Mouse (Mus musculus) urinary bladder, postnatal 10 days (tissue): ENCODE measurements around the gene Tigd4.
"Not testable (repeated sequence)": the region's sequence is repeated elsewhere in the genome, so short reads cannot be mapped to it uniquely, and the experiment has no call there.

ENCODE experiments used
- DNase-seq: peaks from one replicate; pipeline ENCODE4 v3.0.0; 2022; ENCODE audit warnings: low spot score

Tigd4 gene

DNA sequence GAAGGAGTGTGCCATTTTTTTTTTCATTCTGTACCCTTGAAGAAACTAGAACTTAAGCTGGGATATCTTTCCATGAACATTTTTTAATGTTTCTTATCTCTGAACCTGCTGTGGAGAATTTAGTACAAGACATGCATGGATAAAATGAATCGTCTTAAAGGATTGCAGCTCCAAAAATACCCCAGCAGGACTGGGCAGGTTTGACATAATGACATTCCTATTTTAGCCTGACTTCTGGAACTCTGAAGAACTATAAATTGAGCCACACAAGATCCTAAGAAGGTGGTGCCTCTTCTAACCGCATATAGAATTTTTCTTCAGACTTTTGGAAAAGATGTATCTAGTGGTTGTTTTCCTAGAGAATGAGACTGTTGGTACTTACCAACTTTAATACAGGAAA, at the start of gene Tigd4:
Gene Tigd4 (plus strand): TSS at position 301 of the 400 bp plus-strand sequence.
- no peak for DNase-seq

DNA sequence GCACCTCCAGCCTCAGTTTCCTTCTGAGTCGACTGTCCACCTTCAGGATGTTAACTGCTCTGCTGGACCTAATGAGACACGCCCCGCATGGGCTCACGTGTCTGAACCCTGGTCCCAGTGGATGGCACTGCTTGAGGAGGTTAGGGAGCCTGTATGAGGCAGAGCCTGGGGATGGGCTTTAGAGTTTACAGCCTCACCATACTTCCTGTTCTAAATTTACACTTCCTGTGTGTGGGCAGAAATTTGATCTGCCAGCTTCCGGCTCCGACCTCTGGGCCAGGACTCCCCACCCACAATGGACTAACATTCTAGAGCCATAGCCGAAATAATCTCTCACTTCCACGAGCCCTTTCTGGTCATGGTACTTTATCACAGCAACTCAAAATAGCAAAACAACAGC, 46.2 kb upstream of the Tigd4 start:
- DNase-seq: no peak

DNA sequence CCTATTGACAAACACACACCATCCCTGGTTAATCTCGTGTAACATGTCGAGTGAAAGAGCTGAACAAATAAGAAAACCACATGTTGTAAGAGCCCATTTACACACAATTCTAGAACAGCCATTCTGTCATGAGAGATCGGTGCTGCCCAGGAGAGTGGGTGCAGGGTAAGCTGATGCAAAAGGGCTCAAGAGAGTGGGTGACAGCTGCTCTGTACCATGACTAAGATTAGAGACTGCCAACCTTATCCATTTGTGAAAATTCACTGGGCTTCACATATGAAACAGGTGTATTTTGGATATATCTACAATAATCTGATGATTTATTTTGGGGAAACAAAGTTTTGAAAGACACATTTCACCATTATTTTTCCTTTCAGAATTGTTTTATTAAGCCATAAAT, 37.6 kb upstream of the Tigd4 start:
- no peak for DNase-seq

DNA sequence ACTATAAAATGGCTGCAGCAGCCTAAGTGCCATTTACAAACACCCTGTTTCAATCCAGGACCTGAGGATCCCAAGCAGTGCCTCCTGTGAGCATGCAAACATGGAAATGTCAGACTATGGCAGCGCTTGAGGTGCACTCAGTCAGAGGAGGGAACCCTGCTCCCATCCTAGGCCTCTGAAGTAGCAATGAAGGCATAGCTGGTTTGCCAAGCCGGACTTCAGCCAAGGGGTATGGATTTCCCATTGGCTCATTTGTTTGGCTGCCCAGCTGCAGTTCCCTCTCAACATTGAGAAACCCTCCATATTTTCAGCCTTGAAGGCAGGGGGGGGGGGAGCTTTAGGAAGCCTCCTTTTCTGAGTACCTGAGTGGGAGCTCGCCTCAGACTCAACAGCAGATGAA, 35.1 kb upstream of the Tigd4 start:
- no peak for DNase-seq

DNA sequence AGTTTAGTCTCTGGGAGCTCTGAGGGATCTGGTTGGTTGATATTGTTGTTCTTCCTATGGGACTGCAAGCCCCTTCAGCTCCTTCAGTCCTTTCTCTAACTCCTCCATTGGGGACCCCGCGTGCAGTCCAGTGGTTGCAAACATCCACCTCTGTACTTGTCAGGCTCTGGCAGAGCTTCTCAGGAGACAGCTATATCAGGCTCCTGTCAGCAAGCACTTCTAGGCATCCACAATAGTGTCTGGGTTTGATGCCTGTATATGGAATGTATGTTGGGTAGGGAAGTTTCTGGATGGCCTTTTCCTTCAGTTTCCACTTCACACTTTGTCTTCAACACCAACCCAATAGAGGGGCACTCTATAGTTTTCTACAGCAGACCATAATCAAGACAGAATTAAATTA, 30.5 kb upstream of the Tigd4 start:
- DNase-seq: not testable (repeated sequence)

DNA sequence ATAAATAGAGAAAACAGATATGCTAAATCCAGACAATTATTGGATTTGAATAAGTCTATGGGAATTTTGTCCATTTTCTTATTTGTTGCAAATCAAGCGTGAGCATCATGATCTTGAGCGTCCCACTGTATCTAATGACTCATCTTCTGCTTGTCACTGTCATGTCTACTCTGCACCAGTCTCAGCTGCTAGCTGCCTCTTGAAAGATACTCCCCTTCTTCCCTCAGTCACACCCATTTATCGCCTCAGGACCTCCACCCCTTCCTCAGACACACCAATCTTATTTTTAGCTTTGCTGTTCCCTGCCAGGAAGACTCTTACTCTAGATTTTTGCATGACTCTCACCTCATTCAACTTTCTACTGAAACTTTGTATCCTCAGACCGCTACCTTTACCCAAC, 30.0 kb upstream of the Tigd4 start:
- no peak for DNase-seq

DNA sequence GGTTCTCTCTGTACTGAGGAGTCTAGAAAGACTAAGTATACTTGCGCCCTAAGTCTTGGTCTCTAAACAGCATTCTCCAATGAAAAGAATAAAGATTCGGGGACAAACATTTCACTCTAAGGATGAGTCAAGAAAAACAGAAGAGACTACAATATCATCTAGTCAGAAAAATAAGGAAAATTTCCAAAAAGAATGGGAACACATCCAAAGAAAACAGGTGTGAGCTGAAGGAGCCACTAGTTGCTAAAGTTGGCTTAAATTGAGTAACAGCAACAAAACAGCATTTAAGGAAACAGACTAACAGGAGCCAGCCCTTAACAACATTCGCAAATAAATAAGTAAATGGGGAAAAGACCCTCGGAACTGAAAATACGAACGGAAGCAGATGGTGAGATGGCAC, 24.8 kb upstream of the Tigd4 start:
- no peak for DNase-seq

DNA sequence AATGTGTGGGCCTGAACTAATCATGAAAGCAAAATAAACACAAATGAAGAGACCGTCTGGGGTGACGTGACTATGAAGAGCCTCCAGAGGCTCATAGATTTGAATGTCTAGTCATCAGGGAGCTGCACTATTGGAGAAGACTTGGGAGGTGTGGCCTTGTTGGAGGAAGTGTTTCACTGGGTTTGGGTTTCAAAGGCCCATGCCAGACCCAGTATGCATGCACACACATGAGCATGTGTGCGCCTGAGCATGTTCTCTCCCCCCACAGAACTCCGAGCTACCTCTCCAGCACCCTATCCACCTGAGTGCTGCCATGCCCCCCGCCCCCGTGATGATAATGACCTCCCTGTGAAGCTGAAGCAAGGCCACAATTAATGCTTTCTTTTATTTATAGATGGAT, 23.8 kb upstream of the Tigd4 start:
- no peak for DNase-seq

DNA sequence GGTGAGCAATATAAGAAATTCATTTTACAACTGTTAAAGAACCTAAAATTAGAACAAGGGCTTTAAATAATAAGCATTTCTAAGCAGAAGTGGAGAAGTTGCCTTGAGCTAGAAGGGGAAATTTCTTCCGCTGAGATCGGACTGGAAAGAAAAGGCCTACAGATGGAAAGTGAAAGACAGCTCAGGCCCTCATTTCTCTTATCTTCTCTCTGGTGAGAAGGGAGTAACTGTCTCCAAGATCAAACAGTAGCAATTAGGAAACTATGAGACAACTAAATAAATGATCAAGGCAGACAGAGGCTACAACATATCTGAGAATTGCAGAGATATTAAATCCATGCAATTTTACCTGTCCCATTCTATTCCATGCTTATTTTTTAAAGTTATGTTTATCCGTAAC, 22.9 kb upstream of the Tigd4 start:
- DNase-seq: no peak

DNA sequence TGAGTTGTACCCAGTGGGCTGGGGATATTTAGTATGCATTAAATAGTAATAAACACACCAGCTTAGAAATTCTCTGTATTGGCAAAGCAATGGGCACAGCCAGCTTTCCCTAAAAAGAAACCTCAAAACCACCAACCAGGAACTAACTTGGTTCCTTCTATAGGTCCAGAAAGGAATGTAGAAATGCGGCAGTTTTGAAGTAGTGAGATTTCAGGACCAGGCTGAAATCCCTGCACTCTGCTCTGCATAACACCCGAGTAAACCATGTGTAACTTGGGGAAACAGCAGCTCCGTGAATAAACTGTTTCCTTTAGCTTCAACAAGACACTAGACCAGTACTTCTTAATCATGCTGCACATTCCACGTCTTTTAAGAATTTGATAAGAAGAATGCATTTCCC, 12.7 kb upstream of the Tigd4 start:
- no peak for DNase-seq

DNA sequence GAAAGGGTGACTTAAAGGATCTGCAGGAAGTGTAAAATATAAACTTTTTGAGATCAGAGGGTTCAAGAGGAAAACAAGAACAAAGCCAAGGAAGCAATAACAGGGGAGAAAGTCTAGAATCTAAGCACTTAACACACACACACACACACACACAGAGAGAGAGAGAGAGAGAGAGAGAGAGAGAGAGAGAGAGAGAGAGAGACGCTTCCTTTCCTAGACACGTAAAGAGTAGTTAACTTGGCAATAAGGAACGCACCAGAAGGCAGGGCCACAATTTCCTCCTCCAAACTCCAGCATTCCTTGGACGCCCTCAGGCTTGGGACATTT, 11.7 kb upstream of the Tigd4 start:
- no peak for DNase-seq

DNA sequence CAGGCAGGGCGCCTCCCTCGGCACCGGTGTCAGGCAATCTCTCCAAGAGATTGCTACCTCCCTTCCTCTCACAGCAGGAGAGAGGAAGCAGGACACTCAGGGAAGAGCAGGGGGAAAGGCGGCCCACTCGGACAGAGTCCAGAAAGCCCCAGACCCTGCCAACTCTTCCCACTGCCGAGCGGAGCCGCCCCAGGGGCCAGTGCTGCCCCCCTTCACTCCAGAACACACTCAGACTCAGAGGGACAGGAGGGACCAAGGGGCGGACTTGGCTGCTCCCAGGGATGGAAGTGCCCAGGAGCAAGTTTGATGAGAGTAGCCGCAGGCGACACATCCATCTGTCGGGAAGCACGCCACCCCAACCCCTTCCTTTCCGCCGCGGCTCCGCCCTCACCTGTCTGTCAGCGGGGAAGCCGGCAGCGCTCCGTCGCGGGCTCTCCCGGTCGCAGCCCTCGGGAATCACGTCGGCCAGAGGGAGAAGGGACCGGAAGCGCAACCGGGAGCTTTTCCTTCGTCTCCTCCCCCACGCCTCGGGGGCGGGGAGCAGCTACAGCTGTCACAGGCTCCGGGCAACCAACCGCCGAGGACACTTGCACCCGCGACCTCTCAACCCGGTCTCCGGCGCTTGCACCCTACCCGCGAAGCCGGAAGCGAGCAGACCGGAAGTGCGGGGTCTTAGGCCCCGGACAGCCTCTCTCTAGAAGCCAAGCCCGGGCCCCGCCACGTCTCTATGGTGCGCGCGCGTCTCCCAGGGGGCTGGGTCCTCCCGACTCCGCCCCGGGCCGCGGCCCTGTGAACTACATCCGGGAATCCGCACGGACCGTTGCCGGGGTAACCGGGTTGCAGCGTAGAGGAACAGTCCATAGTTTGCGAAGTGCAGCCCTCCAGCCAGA, 11.1 kb upstream of the Tigd4 start, which contains the start of gene Arfip1:
Gene Arfip1 (minus strand): TSS at position 603 of the 890 bp plus-strand sequence.
- peak; percentile 96 for DNase-seq

DNA sequence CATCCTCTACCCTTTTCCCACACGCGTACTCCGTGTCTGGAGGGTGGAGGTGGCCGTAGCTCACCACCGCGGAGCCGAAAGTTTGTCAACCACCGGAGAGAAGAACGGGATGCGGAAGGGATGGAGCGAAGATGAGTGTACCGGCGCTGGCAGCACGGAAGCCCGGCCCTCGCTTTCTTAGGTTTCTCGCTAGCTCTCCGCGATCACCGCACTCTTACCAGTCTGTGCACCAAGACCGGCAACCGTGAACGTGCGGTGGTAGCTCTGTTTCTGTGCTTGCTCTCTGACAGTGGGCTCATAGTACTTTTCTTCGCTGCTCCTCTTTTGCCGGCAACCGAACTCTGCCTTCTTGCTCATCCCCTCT, 10.5 kb upstream of the Tigd4 start:
- DNase-seq: no peak

DNA sequence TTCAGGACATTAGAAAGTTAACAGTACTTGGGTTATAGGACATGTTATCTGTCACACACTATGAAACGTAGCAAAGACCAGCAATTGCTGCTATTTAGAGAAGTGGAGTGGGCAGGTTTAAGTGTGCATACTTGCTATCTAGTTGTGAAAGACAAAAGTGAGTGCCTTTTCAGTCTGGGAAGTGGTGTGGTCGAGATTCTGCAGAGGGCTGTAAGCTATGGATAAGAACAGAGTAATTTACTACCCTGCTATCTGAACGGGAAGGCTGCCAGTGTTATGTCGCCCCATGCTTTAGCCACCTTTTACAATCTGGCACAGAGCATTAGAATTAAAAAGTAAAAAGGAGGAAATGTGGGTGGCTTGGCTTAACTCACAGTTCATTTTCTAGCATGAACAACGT, 6.6 kb upstream of the Tigd4 start:
- DNase-seq: no peak

DNA sequence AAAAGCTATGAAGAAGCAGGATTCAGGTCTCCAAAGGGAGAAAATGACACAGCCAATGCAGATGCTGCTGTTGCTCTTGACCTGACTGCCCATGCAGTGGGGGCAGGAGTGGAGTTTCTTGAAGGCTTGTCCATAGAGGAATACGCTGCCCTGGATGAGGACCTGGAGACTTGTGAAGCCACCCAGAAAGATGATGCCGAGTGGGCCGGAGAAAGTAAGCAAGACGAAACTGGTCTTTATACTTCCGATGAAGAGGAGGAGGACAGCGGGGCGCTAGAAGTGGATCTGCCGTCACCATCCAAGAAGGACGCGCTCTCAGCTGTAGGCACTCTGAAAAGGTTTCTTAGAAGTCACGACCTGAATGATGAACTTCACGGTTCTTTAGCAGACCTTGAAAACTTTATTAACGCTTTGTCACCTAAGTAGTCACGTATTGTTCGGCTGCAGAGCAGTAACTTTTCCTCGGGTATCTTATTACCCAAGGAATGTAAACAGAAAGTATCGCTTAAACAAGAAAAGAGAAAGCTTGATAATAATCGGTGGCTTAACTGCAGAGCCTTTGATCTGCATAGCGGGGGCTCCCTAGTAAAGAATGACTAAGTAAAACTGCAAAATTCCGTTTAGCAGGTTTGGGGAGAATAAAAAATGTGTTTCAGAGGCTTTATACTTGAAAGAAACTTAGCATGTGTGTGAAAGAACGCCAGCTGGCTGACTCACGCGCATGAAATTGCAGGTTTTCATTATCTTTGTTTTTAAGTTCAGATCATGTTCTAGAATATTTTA, 1.7 kb downstream of the Tigd4 start:
- DNase-seq: no peak

DNA sequence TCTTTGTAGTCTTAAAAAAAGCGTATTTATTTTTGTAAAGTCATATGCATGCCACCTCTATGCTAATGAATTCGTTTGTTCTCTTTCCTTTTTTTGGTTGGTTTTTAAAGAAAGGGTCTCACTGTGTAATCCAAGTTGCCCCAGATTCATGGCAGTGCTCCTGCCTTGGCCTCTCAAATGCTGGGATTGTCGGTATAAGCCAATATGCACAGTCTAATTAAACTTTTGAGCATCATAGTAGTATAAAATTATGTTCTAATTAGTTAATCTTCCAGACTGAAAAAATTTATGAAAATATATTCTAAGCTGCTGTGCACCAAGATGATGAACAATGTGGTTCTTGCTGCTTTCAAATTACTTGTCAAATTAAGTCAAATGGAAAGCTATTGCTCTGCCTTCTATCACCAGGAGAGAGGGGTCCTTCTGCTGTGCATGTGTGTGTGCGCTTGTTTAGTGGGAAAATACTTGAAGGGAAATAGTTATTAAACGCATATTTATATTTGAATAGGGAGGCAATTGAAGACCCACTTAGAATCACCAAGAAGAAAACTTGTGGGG, 2.4 kb downstream of the Tigd4 start:
- no peak for DNase-seq

DNA sequence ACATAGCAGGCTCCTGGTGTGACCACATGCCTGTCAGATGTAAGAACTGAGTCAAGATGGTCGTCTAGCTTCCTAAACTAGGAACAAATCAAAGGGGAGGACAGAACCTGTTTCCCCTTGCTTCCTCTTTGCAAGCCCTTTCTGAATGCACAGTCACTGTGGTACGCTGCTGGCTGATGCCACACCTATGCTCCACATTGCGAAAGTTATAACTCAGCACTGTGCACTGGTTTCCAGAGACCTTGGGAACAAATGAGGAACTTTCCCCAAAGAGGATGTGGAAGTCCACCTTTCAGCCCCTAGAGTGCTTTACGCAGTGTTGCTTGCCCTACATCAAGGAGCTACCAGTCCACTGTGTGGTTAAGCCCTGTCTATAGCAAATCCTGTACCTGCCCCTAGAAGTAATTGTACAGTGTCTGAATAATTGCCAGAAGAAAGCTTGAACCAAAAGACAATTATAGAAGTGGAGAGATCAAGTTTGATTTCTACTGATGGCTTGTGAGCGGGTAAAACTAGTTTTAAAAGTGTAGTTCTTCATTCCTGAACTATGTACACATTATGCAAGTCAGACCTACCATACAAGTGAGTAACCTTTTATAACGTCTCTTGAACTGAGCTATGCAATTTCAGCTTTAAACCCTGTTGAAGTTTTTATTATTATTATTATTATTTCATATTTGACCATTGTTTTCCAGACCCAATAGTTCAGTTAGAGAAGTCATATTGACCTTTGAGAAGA, 4.8 kb downstream of the Tigd4 start:
- no peak for DNase-seq

DNA sequence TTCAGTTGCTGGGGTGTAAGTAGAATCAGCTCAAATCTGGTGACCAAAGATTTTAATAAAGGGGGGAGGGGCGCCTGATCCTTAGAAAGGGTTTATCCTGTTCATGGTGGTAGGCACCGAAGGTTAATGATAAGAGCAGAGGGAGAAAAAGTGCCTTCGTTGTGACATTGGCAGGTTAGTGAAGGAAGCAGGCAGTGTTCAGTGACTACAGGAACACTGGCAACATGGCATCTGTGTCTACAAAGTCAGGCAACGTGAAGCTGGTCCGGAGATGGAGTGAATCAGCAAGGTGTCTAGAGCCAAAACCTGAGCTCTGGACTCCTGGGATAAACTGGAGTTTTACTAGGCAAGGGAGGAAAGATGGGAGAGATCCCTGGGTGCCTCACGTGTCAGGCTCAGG, 5.4 kb downstream of the Tigd4 start:
- DNase-seq: no peak

DNA sequence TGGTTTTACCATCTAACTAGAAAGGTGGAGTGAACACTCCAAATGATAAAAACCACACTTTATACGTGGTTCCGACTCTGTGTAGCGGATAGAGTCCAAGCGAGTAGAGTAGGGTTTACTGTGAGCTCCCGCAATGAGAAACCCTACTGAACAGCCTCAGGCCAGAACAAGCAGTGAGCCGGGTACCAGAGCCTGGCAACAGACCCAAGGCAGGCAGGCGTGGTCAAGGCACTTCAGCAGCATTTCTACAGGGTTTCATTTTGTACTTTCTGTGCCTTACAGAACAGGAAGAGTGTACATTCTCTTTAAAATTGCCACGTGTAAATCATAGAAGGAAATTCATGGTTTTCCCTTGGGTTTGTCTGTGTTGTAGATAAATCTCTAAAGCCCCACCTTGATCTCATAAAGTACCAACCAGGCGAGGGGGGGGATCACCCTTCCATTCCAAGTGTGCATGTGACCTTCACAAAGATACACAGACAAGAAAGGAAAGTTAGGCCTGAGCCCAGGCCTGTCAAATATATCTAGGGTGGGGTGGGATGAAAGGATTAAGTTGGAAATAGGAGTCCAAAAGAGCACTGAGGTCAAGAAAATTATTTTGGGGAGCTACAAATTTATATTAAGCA, 8.6 kb downstream of the Tigd4 start:
- no peak for DNase-seq

DNA sequence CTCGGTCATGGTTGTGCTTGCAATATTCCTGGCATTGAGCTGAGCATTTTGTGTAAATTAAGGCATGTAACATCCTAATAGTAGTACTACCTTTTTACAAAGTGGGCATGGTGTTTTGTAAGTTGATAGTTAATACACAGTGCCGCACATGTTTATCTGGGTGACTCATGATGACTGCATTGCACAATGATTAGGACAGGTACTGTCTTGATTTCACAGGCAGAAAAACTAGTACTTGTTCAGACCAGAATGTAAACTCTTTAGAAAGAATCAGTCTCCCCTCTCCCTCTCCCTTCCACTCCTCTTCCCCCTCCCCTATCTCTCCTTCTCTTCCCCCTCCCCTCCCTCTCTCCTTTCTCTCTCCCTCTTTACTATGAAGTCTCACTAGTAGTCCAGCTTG, 9.4 kb downstream of the Tigd4 start:
- DNase-seq: no peak

DNA sequence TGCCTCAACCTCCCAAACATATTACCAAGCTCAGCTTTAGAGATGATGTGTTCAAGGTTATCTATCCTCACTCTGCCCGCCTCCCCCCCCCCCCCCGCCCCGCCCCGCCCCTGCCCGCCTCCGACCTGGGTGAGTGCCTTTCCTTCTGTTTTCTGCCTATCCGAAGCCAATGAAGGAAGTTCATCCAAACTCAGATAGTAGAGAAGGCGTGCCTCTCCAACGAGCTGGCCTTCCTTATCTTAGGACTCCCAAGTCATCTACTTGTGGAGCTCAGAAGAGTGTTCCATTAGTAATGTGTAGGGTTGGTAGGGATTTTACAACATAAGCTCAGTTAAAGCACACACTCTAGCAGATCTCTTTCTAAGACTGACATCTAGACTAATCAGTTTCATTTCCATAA, 9.8 kb downstream of the Tigd4 start:
- no peak for DNase-seq

DNA sequence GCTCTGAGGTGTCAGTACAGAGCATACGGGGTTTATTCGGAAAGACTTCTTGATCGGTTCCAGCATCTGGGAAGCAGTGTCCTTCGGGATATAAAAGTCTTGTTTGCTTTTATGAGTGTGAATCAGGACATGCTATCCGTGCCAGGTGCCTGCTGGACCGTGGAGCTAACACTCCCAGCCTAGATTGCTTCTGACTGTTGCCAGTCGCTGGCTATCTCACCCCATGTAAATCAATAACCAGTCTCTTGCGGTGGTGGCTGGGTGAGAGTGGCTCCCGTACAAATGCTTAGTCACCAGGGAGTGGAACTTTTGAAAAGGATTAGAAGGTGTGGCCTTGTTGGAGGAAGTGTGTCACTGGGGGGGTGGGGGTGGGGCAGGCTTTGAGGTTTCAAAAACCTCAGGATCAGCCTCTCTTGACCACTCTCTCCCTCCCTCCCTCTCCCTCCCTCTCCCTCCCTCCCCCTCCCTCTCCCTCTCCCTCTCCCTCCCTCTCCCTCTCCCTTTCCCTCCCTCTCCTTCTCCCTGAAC, 16.9 kb downstream of the Tigd4 start:
- no peak for DNase-seq
